Mouse (Mus musculus) heart, adult 2 months (tissue): Measurements from ENCODE around the gene Pold4. TPM values are rescaled to one million over a fixed set of nuclear protein-coding genes. Genes with fewer than 3 reads are reported as not detected.
A peak's percentile ranks its signal among the peaks of the same experiment; 100 is the strongest.

Experiments used
- DNase-seq, 2 experiments: peaks; one replicate each; pipeline ENCODE4 v3.0.0; 2021
- H3K27ac ChIP-seq: fragments of 200-600 bp; 2 replicates; pipeline ENCODE4 v1.8.1; 2022
- H3K27me3 ChIP-seq: fragments of 200-500 bp; 2 replicates; pipeline ENCODE4 v1.6.1; 2012; ENCODE audit warnings: mild to moderate bottlenecking, low read length, inconsistent platforms, mixed read lengths; ENCODE audit not compliant: control insufficient read depth, insufficient read depth
- H3K36me3 ChIP-seq: fragments of 200-500 bp; 2 replicates; pipeline ENCODE4 v1.6.1; 2012; ENCODE audit warnings: low read length, inconsistent platforms; ENCODE audit not compliant: control insufficient read depth, insufficient read depth
- H3K4me1 ChIP-seq: fragments of 200-500 bp; 2 replicates; pipeline ENCODE4 v1.6.1; 2011; ENCODE audit warnings: low read length; ENCODE audit not compliant: control insufficient read depth, insufficient read depth
- H3K4me3 ChIP-seq: fragments of 200-600 bp; 2 replicates; pipeline ENCODE4 v1.8.1; 2022
- H3K79me2 ChIP-seq: fragments of 200-500 bp; replicated peaks from 2 replicates; pipeline ENCODE4 v1.6.1; 2012; ENCODE audit warnings: mild to moderate bottlenecking, inconsistent platforms, low read length, moderate library complexity, mixed read lengths; ENCODE audit not compliant: control insufficient read depth, insufficient read depth
- H3K9ac ChIP-seq: fragments of 200-500 bp; 2 replicates; pipeline ENCODE4 v1.6.1; 2012; ENCODE audit warnings: low read depth, mild to moderate bottlenecking, control low read depth, inconsistent platforms, low read length, mixed read lengths
- CTCF ChIP-seq: fragments of 200-600 bp; IDR thresholded peaks from 2 replicates; pipeline ENCODE4 v1.8.1; 2022; ENCODE audit warnings: antibody characterized with exemption, mild to moderate bottlenecking, moderate library complexity
- EP300 ChIP-seq: fragments of 200-500 bp; IDR thresholded peaks from 2 replicates; pipeline ENCODE4 v1.6.1; 2011; ENCODE audit warnings: low read depth, low read length, control low read depth; ENCODE audit not compliant: insufficient read depth
- POLR2A ChIP-seq: fragments of 200-500 bp; IDR thresholded peaks from 2 replicates; pipeline ENCODE4 v1.6.1; 2011; ENCODE audit warnings: mild to moderate bottlenecking, low read depth, low read length, control low read depth; ENCODE audit not compliant: insufficient read depth
- WGBS: fragments of 180-500 bp; shearing (Covaris S2); methylation state at CpG from one replicate; pipeline ENCODE4 v1.1.7; 2018; 5-methylcytosine and 5-hydroxymethylcytosine counted together
- intact Hi-C: fragments of 180-260 bp; cut with DNase I; formaldehyde crosslinking; loops from one replicate; pipeline ENCODE4 v1.15.1; 2025
- long read RNA-seq: library from polyadenylated mRNA; stranded (forward); transcript quantifications from one replicate; pipeline ENCODE4 v2.0.0, GENCODE M21; 2021
- polyA plus RNA-seq: library from polyadenylated mRNA; depleted of rRNA; stranded (reverse); fragments of >200 nt; gene quantifications from 2 replicates; pipeline ENCODE4 v1.2.3, GENCODE M21; 2012; rRNA removed
- total RNA-seq, 2 experiments: library from RNA; stranded (reverse); gene quantifications; 2 replicates each; pipeline ENCODE4 v1.2.3; 2021

The Pold4 gene
- total RNA-seq (10 to 100 TPM in 1 of 2 experiments, 1 to 10 TPM in 1; 9.2 to 12.0 TPM), polyA plus RNA-seq (36.9 and 48.1 TPM in 2 replicates)
- long read RNA-seq, partial matches to known transcripts = 0 of 4 reads
- long read RNA-seq, other reads (novel, unspliced or antisense) = 0 of 4 reads

- peak within 1 kb of the TSS; percentile 68 for H3K4me3 ChIP-seq
- peaks cover 10% of the 10 kb centered on the region for H3K4me1 ChIP-seq
- no peaks in the 10 kb centered on the region for H3K79me2 ChIP-seq
- peak within 1 kb of the TSS; percentile 99 for H3K27ac ChIP-seq
- WGBS = 2% methylated on average over 26 of the region's 26 CpGs
- peak within 1 kb of the TSS; percentile 68 for H3K9ac ChIP-seq
- DNase-seq = peak; percentile 97 to 98
- H3K27me3 ChIP-seq = no peaks in the 10 kb centered on the region
- H3K36me3 ChIP-seq = no peaks in the 10 kb centered on the region
- peak; percentile 95 for TF ChIP-seq POLR2A
- TF ChIP-seq EP300 = no peak
- intact Hi-C loops = no loop called here
Observed at GRCm38 (mm10) chr19:4231253-4232185, at the start of gene Pold4. Pold4 (plus strand) TSS chr19:4231899.

DNA sequence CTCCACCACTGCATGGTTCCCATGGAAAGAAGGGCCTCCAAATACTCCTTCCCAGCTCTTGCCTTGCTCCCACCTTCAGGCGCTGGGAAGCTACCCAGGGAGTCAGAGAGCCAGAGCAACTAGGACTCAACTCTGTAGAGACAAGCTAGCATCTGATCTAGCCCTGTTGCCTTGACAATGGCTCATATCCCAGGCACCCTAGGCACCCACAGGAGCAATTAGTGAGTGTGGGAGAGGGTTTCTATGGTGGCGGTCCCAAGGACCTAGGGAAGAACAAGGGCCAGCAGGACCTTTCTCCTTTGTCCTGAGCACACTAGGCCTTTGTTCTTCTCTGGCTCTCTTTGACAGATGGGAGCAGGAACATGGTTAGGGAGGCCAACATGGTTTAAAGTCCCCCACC, 48.0 kb upstream of the Pold4 start:
- intact Hi-C loops = no loop called here
- no peak overlapping the region for H3K27ac ChIP-seq

DNA sequence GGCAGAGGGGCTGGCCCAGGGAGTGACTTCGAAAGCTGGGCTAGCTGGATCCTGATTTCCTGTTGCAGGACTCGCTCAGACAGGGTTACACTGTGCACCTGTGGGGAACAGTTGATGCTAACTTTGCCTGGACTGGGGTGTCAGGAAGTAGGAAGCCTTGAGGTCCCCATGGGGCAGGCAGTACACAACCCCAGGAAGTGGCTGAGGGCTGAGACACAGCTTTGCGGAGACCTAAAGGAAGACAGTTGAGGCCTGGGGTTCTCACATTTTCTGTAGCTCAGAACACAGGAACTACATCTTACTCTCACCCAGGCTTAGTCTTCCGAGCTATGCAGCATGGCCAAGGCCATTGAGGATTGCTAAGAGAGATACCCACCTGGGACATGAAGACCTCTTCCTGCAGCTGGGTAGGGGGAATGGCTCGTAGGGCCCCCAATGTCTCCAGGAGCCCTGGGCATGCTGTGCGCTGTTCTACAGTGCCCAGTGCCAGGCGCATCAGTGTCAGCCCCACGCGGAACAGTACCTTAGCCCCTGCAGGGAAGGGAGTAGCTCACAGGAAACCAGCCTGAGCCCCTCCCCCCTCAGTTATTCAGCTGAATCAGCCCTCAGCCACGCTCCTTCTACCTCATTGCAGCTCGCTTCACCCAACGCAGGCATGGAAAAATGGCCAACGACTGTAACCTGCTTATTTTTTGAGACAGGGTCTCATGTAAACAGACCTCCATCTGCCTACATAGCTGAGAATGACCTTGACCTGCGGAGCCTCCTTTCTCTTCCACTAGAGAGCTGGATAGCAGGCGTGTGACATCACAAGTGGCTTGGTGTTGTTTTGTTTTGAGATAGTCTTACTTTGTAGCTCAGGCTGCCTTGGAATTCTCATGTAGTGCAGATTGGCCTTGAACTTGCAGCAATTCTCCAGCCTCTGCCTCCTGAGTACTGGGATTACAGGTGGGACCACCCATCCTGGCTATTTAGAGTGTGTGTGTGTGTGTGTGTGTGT, 46.4 kb upstream of the Pold4 start:
- Histone ChIP-seq H3K4me3 (no peak overlapping the region), H3K27me3 (no peaks in the 10 kb centered on the region), H3K27ac (peak overlapping the region; percentile 54; the same call in 1 of the 2 replicates), H3K36me3 (no peaks in the 10 kb centered on the region), H3K79me2 (no peaks in the 10 kb centered on the region), H3K9ac (no peak overlapping the region), H3K4me1 (peaks cover 8% of the 10 kb centered on the region; the same call in 1 of the 2 replicates)
- intact Hi-C loops = no loop called here
- 42% methylated on average over 15 of the region's 15 CpGs for WGBS
- TF ChIP-seq POLR2A = no peak
- TF ChIP-seq CTCF = no peak
- TF ChIP-seq EP300 = no peak
- DNase-seq = peak in 1 of 2 experiments; percentile 56

More for the DNA sequence above, 48.0 kb upstream of the Pold4 start:
- H3K36me3 ChIP-seq = no peaks in the 10 kb centered on the region
- no peaks in the 10 kb centered on the region for H3K79me2 ChIP-seq
- H3K4me1 ChIP-seq = peaks cover 8% of the 10 kb centered on the region; the same call in 1 of the 2 replicates
- DNase-seq = no peak
- TF ChIP-seq POLR2A (no peak), EP300 (no peak), CTCF (no peak)
- no peak overlapping the region for H3K4me3 ChIP-seq
- WGBS = 92% methylated on average over 2 of the region's 2 CpGs
- H3K9ac ChIP-seq = no peak overlapping the region
- no peaks in the 10 kb centered on the region for H3K27me3 ChIP-seq

DNA sequence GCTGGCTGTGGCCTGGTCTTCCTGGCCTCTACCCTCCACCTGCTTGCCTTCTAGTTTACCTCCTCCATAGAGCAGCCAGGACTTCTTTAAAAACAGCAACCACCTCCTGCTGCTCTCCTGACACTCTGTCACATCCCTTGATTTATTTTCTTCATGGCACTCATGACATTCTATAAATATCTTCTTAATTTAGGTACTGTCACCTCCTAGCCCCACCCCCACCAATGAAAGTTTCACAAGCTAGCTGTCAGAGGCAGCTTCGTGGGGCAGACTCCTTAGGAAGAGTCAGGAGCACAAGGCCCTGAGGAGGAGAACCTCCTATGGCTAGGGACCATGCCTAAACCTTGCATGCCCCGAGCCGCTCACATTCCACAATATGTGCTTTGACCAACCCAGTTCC, 44.4 kb upstream of the Pold4 start:
- Histone ChIP-seq H3K36me3 (no peaks in the 10 kb centered on the region), H3K79me2 (0 out of 2 replicates have a peak, but pooled peaks cover 2% of the 10 kb centered on the region), H3K9ac (no peak overlapping the region), H3K27me3 (no peaks in the 10 kb centered on the region), H3K4me1 (peaks cover 11% of the 10 kb centered on the region), H3K4me3 (no peak overlapping the region), H3K27ac (peak overlapping the region; percentile 75)
- 69% methylated on average over 3 of the region's 3 CpGs for WGBS
- no peak for TF ChIP-seq CTCF
- TF ChIP-seq POLR2A = no peak
- TF ChIP-seq EP300 = no peak
- intact Hi-C loops = no loop called here
- DNase-seq = no peak

DNA sequence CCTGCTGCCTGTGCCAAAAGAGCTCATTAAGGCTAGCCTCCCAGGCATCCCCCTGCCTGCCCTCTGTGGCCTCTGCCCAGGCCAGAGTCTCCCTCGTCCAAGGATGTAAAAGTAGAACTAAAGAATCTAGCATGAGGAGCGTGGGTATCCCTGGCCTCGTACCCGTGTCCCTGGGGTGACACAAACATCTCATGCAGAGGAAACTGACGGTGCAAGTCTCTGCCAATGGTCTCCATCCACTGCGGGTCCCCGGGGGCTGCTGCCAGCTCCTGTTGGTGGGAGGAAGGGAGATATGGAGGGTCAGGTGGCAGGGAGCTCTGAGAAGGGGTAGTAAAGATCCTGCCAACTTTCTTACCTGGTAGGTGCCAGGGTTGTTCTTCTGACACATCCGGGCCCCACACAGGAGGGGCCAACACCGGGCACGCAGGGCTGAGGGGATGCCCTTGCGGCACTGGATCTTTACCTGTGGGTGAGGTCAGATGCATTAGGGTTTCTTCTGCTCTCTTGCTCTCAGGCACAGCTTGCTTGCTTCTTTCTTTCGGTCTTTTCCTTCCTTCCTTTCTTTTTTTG, 42.6 kb upstream of the Pold4 start:
- Histone ChIP-seq H3K36me3 (peaks cover 7% of the 10 kb centered on the region; the same call in 1 of the 2 replicates), H3K9ac (no peak overlapping the region), H3K27ac (no peak overlapping the region), H3K4me1 (peaks cover 15% of the 10 kb centered on the region), H3K79me2 (peaks cover 5% of the 10 kb centered on the region; the same call in 1 of the 2 replicates), H3K27me3 (no peaks in the 10 kb centered on the region), H3K4me3 (no peak overlapping the region)
- DNase-seq = no peak
- intact Hi-C loops = no loop called here
- TF ChIP-seq EP300 (no peak), CTCF (no peak), POLR2A (no peak)
- WGBS = 83% methylated on average over 12 of the region's 12 CpGs
